Mouse (Mus musculus) CH12.LX (cell line): ENCODE results near the gene Gng3. TPM values are rescaled to one million over a fixed set of nuclear protein-coding genes. Genes with fewer than 3 reads are reported as not detected.

Experiments used
- DNase-seq: peaks from one replicate; pipeline ENCODE4 v3.0.0-alpha.2; 2013; ENCODE audit errors: extremely low read depth
- H3K27ac ChIP-seq: 2 replicates; pipeline ENCODE4 v1.5.1; 2012; ENCODE audit warnings: low read depth, mild to moderate bottlenecking, control low read depth, moderate library complexity; ENCODE audit not compliant: insufficient read depth
- H3K27me3 ChIP-seq: replicated peaks from 2 replicates; pipeline ENCODE3; 2012; ENCODE audit warnings: inconsistent platforms
- H3K36me3 ChIP-seq, 2 experiments: replicated peaks in 1 of 2; 2 replicates each; pipeline versions ENCODE3 to v1.6.1; 2012; ENCODE audit warnings: inconsistent platforms in 1 of 2, low read length in 1 of 2, mild to moderate bottlenecking in 1 of 2, mixed read lengths in 1 of 2, moderate library complexity in 1 of 2; ENCODE audit not compliant: control insufficient read depth in 1 of 2, insufficient read depth in 1 of 2
- H3K4me1 ChIP-seq, 2 experiments: 2 replicates each; pipeline ENCODE4 v1.6.1; 2012; ENCODE audit warnings: inconsistent platforms in 1 of 2, moderate library complexity in 1 of 2; ENCODE audit not compliant: insufficient read depth in 2 of 2, control insufficient read depth in 1 of 2
- H3K4me2 ChIP-seq: 2 replicates; pipeline ENCODE4 v1.6.1; 2012; ENCODE audit warnings: low read depth, mild to moderate bottlenecking, control low read depth; ENCODE audit not compliant: poor library complexity, insufficient read depth, severe bottlenecking
- H3K4me3 ChIP-seq, 3 experiments: fragments of 150-350 bp in 1 of 3; sonication (generic) in 1 of 3; replicated peaks in 1 of 3; 2 replicates each; pipeline versions ENCODE3 to v1.5.1; 2011 to 2012; ENCODE audit warnings: low read depth in 2 of 3, low read length in 2 of 3, mild to moderate bottlenecking in 2 of 3, moderate library complexity in 2 of 3, control low read depth in 1 of 3, improper control_type of control experiment in 1 of 3, inconsistent platforms in 1 of 3, mixed read lengths in 1 of 3; ENCODE audit not compliant: poor library complexity in 1 of 3
- H3K79me2 ChIP-seq: replicated peaks from 2 replicates; pipeline ENCODE4 v1.6.1; 2012; ENCODE audit warnings: mild to moderate bottlenecking, moderate library complexity; ENCODE audit not compliant: control insufficient read depth, poor library complexity, insufficient read depth, severe bottlenecking; ENCODE audit errors: extremely low read depth
- H3K9ac ChIP-seq: 2 replicates; pipeline ENCODE4 v1.6.1; 2012; ENCODE audit warnings: low read depth, mild to moderate bottlenecking, control low read depth, moderate library complexity; ENCODE audit not compliant: insufficient read depth
- H3K9me3 ChIP-seq: replicated peaks from 2 replicates; pipeline ENCODE3; 2012; ENCODE audit warnings: low read length, inconsistent platforms, mixed read lengths
- BHLHE40 ChIP-seq: IDR thresholded peaks from 2 replicates; pipeline ENCODE4 v1.6.1; 2011; ENCODE audit warnings: mild to moderate bottlenecking, low read depth, low read length, improper control_type of control experiment
- CHD1 ChIP-seq: IDR thresholded peaks from 2 replicates; pipeline ENCODE4 v1.6.1; 2012; ENCODE audit warnings: low read depth, low read length, improper control_type of control experiment, inconsistent platforms
- CHD2 ChIP-seq: IDR thresholded peaks from 2 replicates; pipeline ENCODE4 v1.6.1; 2011; ENCODE audit warnings: low read length, improper control_type of control experiment
- CTCF ChIP-seq, 2 experiments: IDR thresholded peaks in 1 of 2; conservative IDR thresholded peaks in 1 of 2; 2 replicates each; pipeline ENCODE4 v1.5.1; 2011 to 2012; ENCODE audit warnings: low read depth in 2 of 2, low read length in 2 of 2, improper control_type of control experiment in 1 of 2, inconsistent platforms in 1 of 2, mild to moderate bottlenecking in 1 of 2, moderate library complexity in 1 of 2
- E2F4 ChIP-seq: IDR thresholded peaks from 2 replicates; pipeline ENCODE4 v1.6.1; 2011; ENCODE audit warnings: low read depth, low read length, improper control_type of control experiment; ENCODE audit not compliant: insufficient replicate concordance
- ELF1 ChIP-seq: IDR thresholded peaks from 2 replicates; pipeline ENCODE4 v1.6.1; 2014; ENCODE audit warnings: low read depth, mild to moderate bottlenecking, inconsistent platforms, low read length, improper control_type of control experiment
- EP300 ChIP-seq: IDR thresholded peaks from 2 replicates; pipeline ENCODE4 v1.6.1; 2011; ENCODE audit warnings: low read length, improper control_type of control experiment
- GABPA ChIP-seq: IDR thresholded peaks from 2 replicates; pipeline ENCODE4 v1.6.1; 2012; ENCODE audit warnings: low read depth, low read length, improper control_type of control experiment, inconsistent platforms; ENCODE audit not compliant: insufficient replicate concordance
- HCFC1 ChIP-seq: IDR thresholded peaks from 2 replicates; pipeline ENCODE4 v1.6.1; 2012; ENCODE audit warnings: low read depth, mild to moderate bottlenecking, inconsistent platforms, low read length, improper control_type of control experiment
- IRF4 ChIP-seq: IDR thresholded peaks from 2 replicates; pipeline ENCODE4 v1.6.1; 2014; ENCODE audit warnings: low read depth, mild to moderate bottlenecking, inconsistent platforms, low read length, improper control_type of control experiment
- JUN ChIP-seq: IDR thresholded peaks from 2 replicates; pipeline ENCODE4 v1.6.1; 2011; ENCODE audit warnings: low read depth, mild to moderate bottlenecking, low read length, improper control_type of control experiment, moderate library complexity; ENCODE audit not compliant: insufficient read depth
- JUND ChIP-seq: conservative IDR thresholded peaks from 2 replicates; pipeline ENCODE4 v1.6.1; 2011; ENCODE audit warnings: low read depth, low read length, improper control_type of control experiment
- KAT2A ChIP-seq: IDR thresholded peaks from 2 replicates; pipeline ENCODE4 v1.6.1; 2012; ENCODE audit warnings: low read length, improper control_type of control experiment, inconsistent platforms; ENCODE audit not compliant: insufficient replicate concordance
- MAX ChIP-seq: IDR thresholded peaks from 2 replicates; pipeline ENCODE4 v1.6.1; 2011; ENCODE audit warnings: low read length, improper control_type of control experiment
- MAZ ChIP-seq: IDR thresholded peaks from 2 replicates; pipeline ENCODE4 v1.6.1; 2012; ENCODE audit warnings: low read depth, mild to moderate bottlenecking, inconsistent platforms, low read length, improper control_type of control experiment, moderate library complexity
- MEF2A ChIP-seq: IDR thresholded peaks from 2 replicates; pipeline ENCODE4 v1.6.1; 2014; ENCODE audit warnings: low read depth, mild to moderate bottlenecking, inconsistent platforms, low read length, improper control_type of control experiment, borderline replicate concordance
- MXI1 ChIP-seq: IDR thresholded peaks from 2 replicates; pipeline ENCODE4 v1.6.1; 2011; ENCODE audit warnings: mild to moderate bottlenecking, low read depth, low read length, improper control_type of control experiment
- MYC ChIP-seq: IDR thresholded peaks from 2 replicates; pipeline ENCODE4 v1.6.1; 2011; ENCODE audit warnings: low read depth, mild to moderate bottlenecking, improper control_type of control experiment, low read length
- NELFE ChIP-seq: IDR thresholded peaks from 2 replicates; pipeline ENCODE4 v1.6.1; 2011; ENCODE audit warnings: low read depth, low read length, improper control_type of control experiment
- NRF1 ChIP-seq: IDR thresholded peaks from 2 replicates; pipeline ENCODE4 v1.6.1; 2014; ENCODE audit warnings: low read depth, mild to moderate bottlenecking, inconsistent platforms, low read length, improper control_type of control experiment, moderate library complexity
- PAX5 ChIP-seq: IDR thresholded peaks from 2 replicates; pipeline ENCODE4 v1.6.1; 2012; ENCODE audit warnings: low read length, inconsistent platforms, mixed read lengths
- POLR2A ChIP-seq: IDR thresholded peaks from 2 replicates; pipeline ENCODE4 v1.6.1; 2011; ENCODE audit warnings: low read depth, mild to moderate bottlenecking, improper control_type of control experiment, low read length
- POLR2AphosphoS2 ChIP-seq: IDR thresholded peaks from 2 replicates; pipeline ENCODE4 v1.6.1; 2011; ENCODE audit warnings: low read depth, low read length, improper control_type of control experiment
- RAD21 ChIP-seq: IDR thresholded peaks from 2 replicates; pipeline ENCODE4 v1.6.1; 2011; ENCODE audit warnings: low read depth, mild to moderate bottlenecking, low read length, improper control_type of control experiment, moderate library complexity
- RCOR1 ChIP-seq: conservative IDR thresholded peaks from 2 replicates; pipeline ENCODE4 v1.6.1; 2012; ENCODE audit warnings: low read depth, mild to moderate bottlenecking, inconsistent platforms, low read length, improper control_type of control experiment
- SIN3A ChIP-seq: IDR thresholded peaks from 2 replicates; pipeline ENCODE4 v1.6.1; 2012; ENCODE audit warnings: low read length, improper control_type of control experiment, inconsistent platforms
- SMC3 ChIP-seq: IDR thresholded peaks from 2 replicates; pipeline ENCODE4 v1.6.1; 2011; ENCODE audit warnings: low read depth, low read length, improper control_type of control experiment
- TBP ChIP-seq: conservative IDR thresholded peaks from 2 replicates; pipeline ENCODE4 v1.6.1; 2011; ENCODE audit warnings: low read depth, low read length, improper control_type of control experiment
- TCF12 ChIP-seq: IDR thresholded peaks from 2 replicates; pipeline ENCODE4 v1.6.1; 2014; ENCODE audit warnings: low read depth, mild to moderate bottlenecking, inconsistent platforms, low read length, improper control_type of control experiment
- UBTF ChIP-seq: IDR thresholded peaks from 2 replicates; pipeline ENCODE4 v1.6.1; 2012; ENCODE audit warnings: low read depth, mild to moderate bottlenecking, inconsistent platforms, low read length, improper control_type of control experiment, moderate library complexity
- USF2 ChIP-seq: conservative IDR thresholded peaks from 2 replicates; pipeline ENCODE4 v1.6.1; 2011; ENCODE audit warnings: low read depth, low read length, improper control_type of control experiment
- ZC3H11A ChIP-seq: IDR thresholded peaks from 2 replicates; pipeline ENCODE4 v1.6.1; 2012; ENCODE audit warnings: low read depth, mild to moderate bottlenecking, inconsistent platforms, low read length, improper control_type of control experiment
- ZKSCAN1 ChIP-seq: IDR thresholded peaks from 2 replicates; pipeline ENCODE4 v1.6.1; 2012; ENCODE audit warnings: low read depth, inconsistent platforms, low read length, improper control_type of control experiment, borderline replicate concordance
- ZMIZ1 ChIP-seq: IDR thresholded peaks from 2 replicates; pipeline ENCODE4 v1.6.1; 2012; ENCODE audit warnings: low read depth, mild to moderate bottlenecking, inconsistent platforms, low read length, improper control_type of control experiment
- ZNF384 ChIP-seq: IDR thresholded peaks from 2 replicates; pipeline ENCODE4 v1.6.1; 2012; ENCODE audit warnings: low read depth, low read length, improper control_type of control experiment, inconsistent platforms
- dilution Hi-C: fragments of 300-500 bp; cut with MboI; formaldehyde crosslinking; loops from 2 replicates; pipeline ENCODE4 v1.14.3; 2020; ENCODE audit warnings: low sequenced_read_pairs; ENCODE audit not compliant: extremely low pct_unique_long_range_greater_than_20kb, extremely low pct_ligation_motif_present
- in situ Hi-C: fragments of 300-500 bp; cut with MboI; formaldehyde crosslinking; loops from 3 replicates; pipeline ENCODE4 v1.14.3; 2019; ENCODE audit warnings: low sequenced_read_pairs, low pct_ligation_motif_present, low pct_unique_long_range_greater_than_20kb, mixed read lengths
- polyA plus RNA-seq: library from polyadenylated mRNA; unstranded; fragments of >175 nt; gene quantifications from 2 replicates; pipeline ENCODE4 v1.2.1, GENCODE M21; 2012; ENCODE audit warnings: low read depth; ENCODE audit not compliant: insufficient read length
- total RNA-seq, 2 experiments: library from RNA; depleted of rRNA; stranded (reverse); fragments of 300-350 nt in 1 of 2; fragments of >200 nt in 1 of 2; gene quantifications; 2 replicates each; pipeline ENCODE4 v1.2.3; 2012 to 2014

The Gng3 gene
- total and polyA plus RNA-seq, 3 experiments: 0.56 to 10.3 (median 6.1) TPM

- Histone ChIP-seq H3K9ac (peak overlapping the region; percentile 95), H3K4me1 (peaks cover 0 to 32% of the 10 kb centered on the region in 2 experiments; a peak in 2 of 4 replicates), H3K79me2 (peaks cover 26% of the 10 kb centered on the region), H3K4me2 (peak overlapping the region; percentile 66), H3K9me3 (no peaks in the 10 kb centered on the region), H3K27me3 (no peaks in the 10 kb centered on the region), H3K36me3 (peaks cover 14 to 22% of the 10 kb centered on the region in 2 experiments), H3K27ac (peak overlapping the region; percentile 5; the same call in 1 of the 2 replicates), H3K4me3 (peak overlapping the region; percentile 68 to 77 (median 74))
- dilution Hi-C loops: no loop called here
- in situ Hi-C loops: no loop called here
- TF ChIP-seq RAD21 (no peak), MAX (peak; percentile 78), ELF1 (no peak), ZMIZ1 (no peak; the same call in 1 of the 2 replicates), JUN (no peak), NRF1 (no peak), SIN3A (no peak; the same call in 1 of the 2 replicates), BHLHE40 (peak; percentile 40; the same call in 1 of the 2 replicates), USF2 (no peak), ZC3H11A (no peak), MXI1 (peak; percentile 71), UBTF (no peak), KAT2A (no peak), TBP (no peak), CTCF (conservative IDR thresholded peaks at IDR 0.05 in 1 of 2, IDR thresholded peaks at IDR 0.05 in 1 of 2; ENCODE audit: low read depth in 2 of 2, low read length in 2 of 2) (no peak), CHD2 (no peak; the same call in 1 of the 2 replicates), ZNF384 (no peak), CHD1 (no peak), POLR2AphosphoS2 (peak; percentile 57; the same call in 1 of the 2 replicates), POLR2A (no peak; the same call in 1 of the 2 replicates), MEF2A (no peak), EP300 (no peak), PAX5 (no peak), HCFC1 (no peak), ZKSCAN1 (no peak), RCOR1 (no peak), MAZ (0 out of 2 replicates have a peak, but pooled peaks have one; percentile 3), GABPA (no peak), JUND (no peak), TCF12 (no peak), NELFE (no peak), MYC (peak; percentile 91), SMC3 (no peak), IRF4 (no peak), E2F4 (no peak)
- no peak for DNase-seq
These were observed 48.8 kb upstream of the Gng3 start for GRCm38 (mm10) chr19:8887585-8888463.
